Mouse (Mus musculus): ENCODE results near the gene Grb7. TPM values are rescaled to one million over a fixed set of nuclear protein-coding genes. Genes with fewer than 3 reads are reported as not detected.

Gene Grb7
- total RNA-seq, 2 experiments from 2014 or later, result 0.09 to 0.18 TPM

- no peak for DNase-seq
Measured at GRCm38 (mm10) chr11:98472696-98473095, 26.5 kb downstream of the Grb7 start.

GRCm38 (mm10) chr11:98473916-98474479 lies 27.8 kb downstream of the Grb7 start:
- no peak for DNase-seq

GRCm38 (mm10) chr11:98474967-98475366 lies 28.8 kb downstream of the Grb7 start:
- DNase-seq, result no peak

GRCm38 (mm10) chr11:98475630-98476433 lies 29.6 kb downstream of the Grb7 start:
- DNase-seq, result no peak

GRCm38 (mm10) chr11:98476434-98476807 lies 30.2 kb downstream of the Grb7 start:
- DNase-seq, result no peak

- DNase-seq, result no peak
Measured at GRCm38 (mm10) chr11:98477011-98477701, 31.0 kb downstream of the Grb7 start.

- DNase-seq, result no peak
Measured at GRCm38 (mm10) chr11:98479026-98479939, 33.1 kb downstream of the Grb7 start.

- DNase-seq, result no peak
Measured at GRCm38 (mm10) chr11:98479940-98480497, 33.8 kb downstream of the Grb7 start.

GRCm38 (mm10) chr11:98481231-98481630 lies 35.0 kb downstream of the Grb7 start:
- DNase-seq, result no peak

GRCm38 (mm10) chr11:98482067-98482466 lies 35.9 kb downstream of the Grb7 start:
- DNase-seq, result no peak

- DNase-seq, result no peak
Measured at GRCm38 (mm10) chr11:98485749-98486148, 39.6 kb downstream of the Grb7 start.

GRCm38 (mm10) chr11:98487526-98488040 lies 41.4 kb downstream of the Grb7 start:
- no peak for DNase-seq

- DNase-seq, result no peak
Measured at GRCm38 (mm10) chr11:98488540-98489234, 42.5 kb downstream of the Grb7 start.

GRCm38 (mm10) chr11:98491571-98491970 lies 45.4 kb downstream of the Grb7 start:
- no peak for DNase-seq

GRCm38 (mm10) chr11:98492959-98493358 lies 46.8 kb downstream of the Grb7 start:
- no peak for DNase-seq

GRCm38 (mm10) chr11:98493394-98493793 lies 47.2 kb downstream of the Grb7 start:
- no peak for DNase-seq

GRCm38 (mm10) chr11:98495176-98495719 lies 49.1 kb downstream of the Grb7 start:
- no peak for DNase-seq

GRCm38 (mm10) chr11:98497388-98498288 lies 51.4 kb downstream of the Grb7 start:
- DNase-seq, result no peak

- DNase-seq, result no peak
Measured at GRCm38 (mm10) chr11:98504926-98505325, 58.7 kb downstream of the Grb7 start.
